Mouse (Mus musculus) heart, adult 18-20 months (tissue): ENCODE data around the gene Lbhd1. TPM values are rescaled to one million over a fixed set of nuclear protein-coding genes. Genes with fewer than 3 reads are reported as not detected.
A peak's percentile ranks its signal among the peaks of the same experiment; 100 is the strongest.
"Not testable (repeated sequence)": the region's sequence is repeated elsewhere in the genome, so short reads cannot be mapped to it uniquely, and the experiment has no call there.

ENCODE experiments used
- DNase-seq, 2 experiments: peaks; one replicate each; pipeline ENCODE4 v3.0.0; 2021 to 2022; ENCODE audit warnings: mixed read lengths in 1 of 2
- total RNA-seq, 2 experiments: library from RNA; stranded (reverse); gene quantifications; 2 replicates each; pipeline ENCODE4 v1.2.3; 2021

The Lbhd1 gene
- total RNA-seq, 2 experiments from 2014 or later: 1.6 to 3.8 TPM

GRCm38 (mm10) chr19:8871267-8872186 lies 12.0 kb upstream of the Lbhd1 start, which contains the start of gene Ubxn1:
TSS of gene Ubxn1 (plus strand) at chr19:8871496.
- peak; percentile 99 for DNase-seq

GRCm38 (mm10) chr19:8872266-8872840 lies 11.2 kb upstream of the Lbhd1 start:
- no peak for DNase-seq

GRCm38 (mm10) chr19:8875031-8875430 lies 8.5 kb upstream of the Lbhd1 start:
- no peak for DNase-seq

GRCm38 (mm10) chr19:8880311-8881033 lies 3.1 kb upstream of the Lbhd1 start, which contains the start of gene Uqcc3:
TSS of gene Uqcc3 (minus strand) at chr19:8880923.
- peak; percentile 94 for DNase-seq

GRCm38 (mm10) chr19:8881034-8881392 lies 2.5 kb upstream of the Lbhd1 start:
- no peak for DNase-seq

- DNase-seq: no peak
These were observed 3.5 kb downstream of the Lbhd1 start for GRCm38 (mm10) chr19:8886916-8887584.

GRCm38 (mm10) chr19:8887585-8888463 lies 4.3 kb downstream of the Lbhd1 start:
- DNase-seq: no peak

GRCm38 (mm10) chr19:8888511-8889385 lies 5.2 kb downstream of the Lbhd1 start, which contains the start of the genes 1810009A15Rik and Gm49416:
TSS of gene 1810009A15Rik (plus strand) at chr19:8888853.
TSS of gene Gm49416 (plus strand) at chr19:8888926.
- DNase-seq: peak; percentile 97

- peak; percentile 89 to 94 for DNase-seq
These were observed 9.6 kb downstream of the Lbhd1 start, which contains the start of gene Ints5 for GRCm38 (mm10) chr19:8892829-8893766. TSS of gene Ints5 (plus strand) at chr19:8893005.

GRCm38 (mm10) chr19:8895397-8895960 lies 11.9 kb downstream of the Lbhd1 start:
- no peak for DNase-seq

GRCm38 (mm10) chr19:8896231-8896630 lies 12.7 kb downstream of the Lbhd1 start:
- DNase-seq: not testable (repeated sequence)

GRCm38 (mm10) chr19:8897211-8897864 lies 13.8 kb downstream of the Lbhd1 start:
- DNase-seq: peak; percentile 45 to 61

GRCm38 (mm10) chr19:8897865-8898495 lies 14.4 kb downstream of the Lbhd1 start, which contains the start of gene Ganab:
TSS of gene Ganab (plus strand) at chr19:8898071.
- peak; percentile 97 to 98 for DNase-seq

GRCm38 (mm10) chr19:8898576-8898975 lies 15.0 kb downstream of the Lbhd1 start:
- DNase-seq: no peak

- no peak for DNase-seq
These were observed 15.5 kb downstream of the Lbhd1 start for GRCm38 (mm10) chr19:8899079-8899478.

GRCm38 (mm10) chr19:8903412-8903811 lies 19.9 kb downstream of the Lbhd1 start:
- no peak for DNase-seq

GRCm38 (mm10) chr19:8908531-8908930 lies 25.0 kb downstream of the Lbhd1 start:
- no peak for DNase-seq
